Mouse (Mus musculus): ENCODE measurements around the gene Ppp1r14d.

GRCm38 (mm10) chr2:119261326-119261725 lies 31.6 kb upstream of the Ppp1r14d start:
- no peak for TF ChIP-seq CTCF (IDR thresholded peaks at IDR 0.05)
- TF ChIP-seq EP300 (IDR thresholded peaks at IDR 0.05; ENCODE audit: insufficient read depth, low read depth, low read length), result no peak

Data from heart, adult 2 months (tissue).